Comparison of ENCODE assay signal across 8 mouse cellular contexts in genomic region chr11:103133456-103134185, GRCm38 (mm10). TPM values are rescaled to one million over a fixed set of nuclear protein-coding genes. Genes with fewer than 3 reads are reported as not detected.
DNase-seq lines count a peak whose midpoint lies in the region; ATAC-seq and TF ChIP-seq lines count a peak whose summit lies in the region.

No protein-coding gene starts in this region.

- H3K4me3 ChIP-seq in heart, adult 2 months = peak overlapping the region; percentile 2; the same call in 1 of the 2 replicates
- peak overlapping the region; percentile 88 for H3K4me3 ChIP-seq in embryonic facial prominence, embryonic 13.5 days
- H3K4me3 ChIP-seq in limb, embryonic 10.5 days = peak overlapping the region; percentile 90
- peak overlapping the region; percentile 17 for H3K4me3 ChIP-seq in stomach, embryonic 14.5 days (ENCODE audit: low read depth, low read length)

- DNase-seq in heart, adult 2 months = no peak
- DNase-seq in heart, postnatal 25 days (ENCODE audit: low spot score) = no peak
- peak; percentile 58 for DNase-seq in 416B (ENCODE audit: low read depth)
- no peak for DNase-seq in limb, embryonic 10.5 days (ENCODE audit: low spot score)
- no peak for DNase-seq in right cerebral cortex, adult 18-20 months
- no peak for DNase-seq in gastrocnemius, adult 8-10 months (ENCODE audit: low spot score in 2 of 2)

- H3K4me1 ChIP-seq in heart, adult 2 months (ENCODE audit: control insufficient read depth, insufficient read depth, low read length) = peaks cover 3% of the 10 kb centered on the region
- H3K4me1 ChIP-seq in embryonic facial prominence, embryonic 13.5 days = peaks cover 42% of the 10 kb centered on the region
- H3K4me1 ChIP-seq in limb, embryonic 10.5 days = peaks cover 27% of the 10 kb centered on the region
- H3K4me1 ChIP-seq in stomach, embryonic 14.5 days (ENCODE audit: control insufficient read depth, insufficient read depth, low read length) = peaks cover 19% of the 10 kb centered on the region

- peak overlapping the region; percentile 84 for H3K27ac ChIP-seq in heart, adult 2 months
- H3K27ac ChIP-seq in embryonic facial prominence, embryonic 13.5 days = peak overlapping the region; percentile 88
- H3K27ac ChIP-seq in limb, embryonic 10.5 days = peak overlapping the region; percentile 100
- H3K27ac ChIP-seq in stomach, embryonic 14.5 days (ENCODE audit: low read length) = peak overlapping the region; percentile 69

- 0 out of 2 replicates have a peak, but pooled peaks cover 2% of the 10 kb centered on the region for H3K79me2 ChIP-seq in heart, adult 2 months (replicated peaks; ENCODE audit: control insufficient read depth, insufficient read depth, low read length)

- intact Hi-C loops in heart, adult 2 months (cut with DNase I) = loop anchor here (1.0 kb wide), 1 partner anchor 26 kb away; no protein-coding TSS in a partner anchor
- intact Hi-C loops in heart, postnatal 25 days (cut with DNase I) = no loop called here

- H3K9me3 ChIP-seq in embryonic facial prominence, embryonic 13.5 days = no peaks in the 10 kb centered on the region
- H3K9me3 ChIP-seq in limb, embryonic 10.5 days (replicated peaks) = no peaks in the 10 kb centered on the region
- no peaks in the 10 kb centered on the region for H3K9me3 ChIP-seq in stomach, embryonic 14.5 days (ENCODE audit: control insufficient read depth, low read depth, low read length)

- TF ChIP-seq EP300 in heart, adult 2 months (IDR thresholded peaks at IDR 0.05; ENCODE audit: insufficient read depth, low read depth, low read length) = no peak

- TF ChIP-seq CTCF in heart, adult 2 months (IDR thresholded peaks at IDR 0.05) = no peak

- WGBS in heart, adult 2 months = 64% methylated on average over 6 of the region's 6 CpGs
- 52% methylated on average over 6 of the region's 6 CpGs for WGBS in embryonic facial prominence, embryonic 13.5 days
- 59% methylated on average over 6 of the region's 6 CpGs for WGBS in limb, embryonic 10.5 days
- WGBS in stomach, embryonic 14.5 days = 51% methylated on average over 6 of the region's 6 CpGs

- peak overlapping the region; percentile 63 for H3K4me2 ChIP-seq in embryonic facial prominence, embryonic 13.5 days
- H3K4me2 ChIP-seq in stomach, embryonic 14.5 days (replicated peaks; ENCODE audit: low read depth, low read length) = peak overlapping the region; percentile 46

- H3K9ac ChIP-seq in heart, adult 2 months (ENCODE audit: low read depth, low read length) = peak overlapping the region; percentile 59
- peak overlapping the region; percentile 70 for H3K9ac ChIP-seq in embryonic facial prominence, embryonic 13.5 days
- H3K9ac ChIP-seq in stomach, embryonic 14.5 days (replicated peaks; ENCODE audit: low read depth, low read length) = peak overlapping the region; percentile 37; the same call in 1 of the 2 replicates

- no peak for ATAC-seq in embryonic facial prominence, embryonic 13.5 days (ENCODE audit: insufficient number of reproducible peaks, insufficient read depth, low FRiP score, low TSS enrichment, low read depth)
- ATAC-seq in stomach, embryonic 14.5 days (ENCODE audit: insufficient number of reproducible peaks, insufficient read depth, low FRiP score, low read depth) = peak; percentile 10; the same call in 1 of the 2 replicates

- no peaks in the 10 kb centered on the region for H3K27me3 ChIP-seq in heart, adult 2 months (ENCODE audit: control insufficient read depth, insufficient read depth, low read length)
- no peaks in the 10 kb centered on the region for H3K27me3 ChIP-seq in embryonic facial prominence, embryonic 13.5 days
- no peaks in the 10 kb centered on the region for H3K27me3 ChIP-seq in limb, embryonic 10.5 days (ENCODE audit: low read depth, poor library complexity, severe bottlenecking)
- no peaks in the 10 kb centered on the region for H3K27me3 ChIP-seq in stomach, embryonic 14.5 days (ENCODE audit: control insufficient read depth, insufficient read depth, low read length)

- H3K36me3 ChIP-seq in heart, adult 2 months (ENCODE audit: control insufficient read depth, insufficient read depth, low read length) = peaks cover 13% of the 10 kb centered on the region
- peaks cover 7% of the 10 kb centered on the region for H3K36me3 ChIP-seq in embryonic facial prominence, embryonic 13.5 days
- H3K36me3 ChIP-seq in limb, embryonic 10.5 days = peaks cover 19% of the 10 kb centered on the region
- no peaks in the 10 kb centered on the region for H3K36me3 ChIP-seq in stomach, embryonic 14.5 days (ENCODE audit: control insufficient read depth, insufficient read depth, low read length)

- no peak for TF ChIP-seq POLR2A in heart, adult 2 months (IDR thresholded peaks at IDR 0.05; ENCODE audit: insufficient read depth, low read depth, low read length)

RNA-seq across cellular contexts. Expression of gene Hexim2, which starts 1.4 kb away (rescaled TPM):
- total RNA-seq in heart, adult 2 months (2021) = 1 to 10 TPM; 1.3 to 1.9 TPM
- 2.6 and 2.9 TPM in 2 replicates for polyA plus RNA-seq in heart, adult 2 months (2012; rRNA removed)
- 1 to 10 TPM; 1.3 to 2.3 TPM for total RNA-seq in heart, postnatal 25 days (2021)
- polyA plus RNA-seq in embryonic facial prominence, embryonic 13.5 days (2015; fragmentation: Nextera tagmentation; extraction: Ambion mirVana) = 15.0 and 16.2 TPM in 2 replicates
- 10.1 and 12.3 TPM in 2 replicates for polyA plus RNA-seq in limb, embryonic 10.5 days (2016; fragmentation: Nextera tagmentation; extraction: Ambion mirVana)
- polyA plus RNA-seq in stomach, embryonic 14.5 days (2014; fragmentation: Nextera tagmentation; extraction: Ambion mirVana) = 7.3 and 9.1 TPM in 2 replicates
- total RNA-seq in gastrocnemius, adult 8-10 months (2022) = 1 to 10 TPM; 1.7 to 4.0 (median 2.8) TPM

RNA-seq across cellular contexts. Expression of gene Hexim1, which starts 17.6 kb away (rescaled TPM):
- total RNA-seq in heart, adult 2 months (2021) = 10 to 100 TPM; 18.2 to 19.3 TPM
- 7.8 and 9.0 TPM in 2 replicates for polyA plus RNA-seq in heart, adult 2 months (2012; rRNA removed)
- 10 to 100 TPM; 17.5 to 18.8 TPM for total RNA-seq in heart, postnatal 25 days (2021)
- 5.2 and 6.9 TPM in 2 replicates for polyA plus RNA-seq in embryonic facial prominence, embryonic 13.5 days (2015; fragmentation: Nextera tagmentation; extraction: Ambion mirVana)
- 1.8 and 2.4 TPM in 2 replicates for polyA plus RNA-seq in limb, embryonic 10.5 days (2016; fragmentation: Nextera tagmentation; extraction: Ambion mirVana)
- 7.6 and 7.7 TPM in 2 replicates for polyA plus RNA-seq in stomach, embryonic 14.5 days (2014; fragmentation: Nextera tagmentation; extraction: Ambion mirVana)
- total RNA-seq in gastrocnemius, adult 8-10 months (2022) = 10 to 100 TPM; 15.1 to 25.6 (median 18.7) TPM

RNA-seq across cellular contexts. Expression of gene Acbd4, which starts 32.1 kb away (rescaled TPM):
- total RNA-seq in heart, adult 2 months (2021) = 10 to 100 TPM; 27.8 to 38.1 TPM
- 27.5 and 27.8 TPM in 2 replicates for polyA plus RNA-seq in heart, adult 2 months (2012; rRNA removed)
- 10 to 100 TPM; 36.7 to 39.0 TPM for total RNA-seq in heart, postnatal 25 days (2021)
- 16.6 and 17.4 TPM in 2 replicates for polyA plus RNA-seq in embryonic facial prominence, embryonic 13.5 days (2015; fragmentation: Nextera tagmentation; extraction: Ambion mirVana)
- 4.0 and 5.1 TPM in 2 replicates for polyA plus RNA-seq in limb, embryonic 10.5 days (2016; fragmentation: Nextera tagmentation; extraction: Ambion mirVana)
- 17.7 and 20.4 TPM in 2 replicates for polyA plus RNA-seq in stomach, embryonic 14.5 days (2014; fragmentation: Nextera tagmentation; extraction: Ambion mirVana)
- 10 to 100 TPM; 25.6 to 46.5 (median 41.0) TPM for total RNA-seq in gastrocnemius, adult 8-10 months (2022)

RNA-seq across cellular contexts. Expression of gene Plcd3, which starts 32.2 kb away (rescaled TPM):
- 10 to 100 TPM; 13.7 to 14.0 TPM for total RNA-seq in heart, adult 2 months (2021)
- polyA plus RNA-seq in heart, adult 2 months (2012; rRNA removed) = 20.6 and 22.3 TPM in 2 replicates
- 10 to 100 TPM; 14.7 to 16.3 TPM for total RNA-seq in heart, postnatal 25 days (2021)
- polyA plus RNA-seq in embryonic facial prominence, embryonic 13.5 days (2015; fragmentation: Nextera tagmentation; extraction: Ambion mirVana) = 5.3 and 7.2 TPM in 2 replicates
- 1.5 and 1.8 TPM in 2 replicates for polyA plus RNA-seq in limb, embryonic 10.5 days (2016; fragmentation: Nextera tagmentation; extraction: Ambion mirVana)
- polyA plus RNA-seq in stomach, embryonic 14.5 days (2014; fragmentation: Nextera tagmentation; extraction: Ambion mirVana) = 2.5 TPM in 2 replicates
- total RNA-seq in gastrocnemius, adult 8-10 months (2022) = 1 to 10 TPM; 5.0 to 5.9 (median 5.5) TPM

RNA-seq across cellular contexts. Expression of gene Fmnl1, which starts 37.3 kb away (rescaled TPM):
- total RNA-seq in heart, adult 2 months (2021) = 10 to 100 TPM; 12.1 to 14.5 TPM
- polyA plus RNA-seq in heart, adult 2 months (2012; rRNA removed) = 12.8 and 14.2 TPM in 2 replicates
- 10 to 100 TPM; 15.1 to 18.2 TPM for total RNA-seq in heart, postnatal 25 days (2021)
- polyA plus RNA-seq in embryonic facial prominence, embryonic 13.5 days (2015; fragmentation: Nextera tagmentation; extraction: Ambion mirVana) = 1.7 and 2.4 TPM in 2 replicates
- polyA plus RNA-seq in limb, embryonic 10.5 days (2016; fragmentation: Nextera tagmentation; extraction: Ambion mirVana) = 0.49 and 0.73 TPM in 2 replicates
- polyA plus RNA-seq in stomach, embryonic 14.5 days (2014; fragmentation: Nextera tagmentation; extraction: Ambion mirVana) = 1.7 and 2.3 TPM in 2 replicates
- 1 to 10 TPM; 2.2 to 3.9 (median 3.5) TPM for total RNA-seq in gastrocnemius, adult 8-10 months (2022)

Comparison
In these comparisons a context has a peak if more than half of its experiments do, and no peak if none do; other contexts are left out.
1. H3K4me3 ChIP-seq: peak in every context shown above with its lines; median percentile 90 in limb, embryonic 10.5 days; 88 in embryonic facial prominence, embryonic 13.5 days; 17 in stomach, embryonic 14.5 days; 2 in heart, adult 2 months.